ENCODE assay signal across 10 mouse cellular contexts in genomic region chr4:33747316-33747895, GRCm38 (mm10).
DNase-seq lines count a peak whose midpoint lies in the region; ATAC-seq and TF ChIP-seq lines count a peak whose summit lies in the region.
"Had no signal": no experiment of that assay in that cellular context is flagged by ENCODE, and none has a peak within 500 bp of the region (broad histone marks: within the 10 kb centered on the region; RNA-seq: fewer than 3 reads in every experiment).

No protein-coding gene starts in this region.

- no peak for TF ChIP-seq POLR2A in myocyte (IDR thresholded peaks at IDR 0.05; ENCODE audit: insufficient read length, low read depth)

- intact Hi-C loops in left cerebral cortex, postnatal 4 days (cut with DNase I) = no loop called here

- H3K4me3 ChIP-seq in lung, embryonic 14.5 days (ENCODE audit: low read depth, low read length) = no peak overlapping the region
- no peak overlapping the region for H3K4me3 ChIP-seq in kidney, embryonic 15.5 days (replicated peaks)
- no peak overlapping the region for H3K4me3 ChIP-seq in myocyte
- H3K4me3 ChIP-seq: hindbrain, embryonic 13.5 days; layer of hippocampus, adult 2 months had no signal

- H3K4me2 ChIP-seq in lung, embryonic 14.5 days = no peak overlapping the region
- no peak overlapping the region for H3K4me2 ChIP-seq in kidney, embryonic 15.5 days
- H3K4me2 ChIP-seq in myocyte (ENCODE audit: low read depth) = peak overlapping the region; percentile 22
- H3K4me2 ChIP-seq: hindbrain, embryonic 13.5 days had no signal

- H3K27ac ChIP-seq in lung, embryonic 14.5 days (ENCODE audit: low read depth) = no peak overlapping the region
- H3K27ac ChIP-seq in kidney, embryonic 15.5 days = 0 out of 2 replicates have a peak overlapping the region, but pooled peaks have one; percentile 18
- H3K27ac ChIP-seq: hindbrain, embryonic 13.5 days; layer of hippocampus, adult 2 months had no signal

- no peaks in the 10 kb centered on the region for H3K36me3 ChIP-seq in lung, embryonic 14.5 days (ENCODE audit: insufficient read depth)
- no peaks in the 10 kb centered on the region for H3K36me3 ChIP-seq in kidney, embryonic 15.5 days
- H3K36me3 ChIP-seq in myocyte (ENCODE audit: control insufficient read depth, insufficient read depth) = no peaks in the 10 kb centered on the region
- H3K36me3 ChIP-seq: hindbrain, embryonic 13.5 days had no signal

- H3K27me3 ChIP-seq in lung, embryonic 14.5 days (ENCODE audit: insufficient read depth, low read length) = no peaks in the 10 kb centered on the region
- H3K27me3 ChIP-seq in kidney, embryonic 15.5 days = no peaks in the 10 kb centered on the region
- H3K27me3 ChIP-seq in myocyte (ENCODE audit: control insufficient read depth, insufficient read depth, insufficient read length) = no peaks in the 10 kb centered on the region
- H3K27me3 ChIP-seq: hindbrain, embryonic 13.5 days had no signal

- no peaks in the 10 kb centered on the region for H3K79me2 ChIP-seq in myocyte (ENCODE audit: control insufficient read depth, insufficient read depth)

- DNase-seq in lung, embryonic 14.5 days = peak; percentile 76
- no peak for DNase-seq in lung, postnatal 25 days (ENCODE audit: low spot score)
- peak; percentile 10 for DNase-seq in gastrocnemius, postnatal 10 days
- no peak for DNase-seq in cerebellum, adult 9-11 months
- DNase-seq in left cerebral cortex, postnatal 4 days = no peak
- DNase-seq: cerebellum, postnatal 25 days had no signal

- no peak overlapping the region for H3K9ac ChIP-seq in lung, embryonic 14.5 days
- H3K9ac ChIP-seq in kidney, embryonic 15.5 days = no peak overlapping the region
- H3K9ac ChIP-seq: hindbrain, embryonic 13.5 days had no signal

- H3K9me3 ChIP-seq in lung, embryonic 14.5 days (ENCODE audit: low read depth, low read length) = no peaks in the 10 kb centered on the region
- H3K9me3 ChIP-seq in kidney, embryonic 15.5 days (replicated peaks) = no peaks in the 10 kb centered on the region
- H3K9me3 ChIP-seq: hindbrain, embryonic 13.5 days had no signal

- TF ChIP-seq CTCF in lung, embryonic 14.5 days (IDR thresholded peaks at IDR 0.05; ENCODE audit: low read depth) = no peak

- H3ac ChIP-seq in myocyte (ENCODE audit: control insufficient read depth, insufficient read length) = no peak overlapping the region

- WGBS in lung, embryonic 14.5 days = 55% methylated on average over 5 of the region's 5 CpGs
- WGBS in kidney, embryonic 15.5 days = 68% methylated on average over 5 of the region's 5 CpGs

- peak; percentile 54; the same call in 1 of the 2 replicates for ATAC-seq in lung, embryonic 14.5 days (ENCODE audit: insufficient read depth)
- no peak for ATAC-seq in kidney, embryonic 15.5 days (replicated peaks; ENCODE audit: low FRiP score)

- H3K4me1 ChIP-seq in lung, embryonic 14.5 days (ENCODE audit: insufficient read depth) = no peaks in the 10 kb centered on the region
- no peaks in the 10 kb centered on the region for H3K4me1 ChIP-seq in kidney, embryonic 15.5 days
- H3K4me1 ChIP-seq: hindbrain, embryonic 13.5 days had no signal

TF ChIP-seq in myocyte, 11 proteins besides CTCF, POLR2A, EP300 and RAD21:
- TF ChIP-seq POLR2AphosphoS2 (IDR thresholded peaks at IDR 0.05; ENCODE audit: insufficient read length, low read depth) = no peak
- TF ChIP-seq TCF3 (IDR thresholded peaks at IDR 0.05; ENCODE audit: insufficient read length, low read depth) = no peak
- no peak for TF ChIP-seq E2F4 (IDR thresholded peaks at IDR 0.05; ENCODE audit: insufficient read depth)
- TF ChIP-seq MYOD1 (IDR thresholded peaks at IDR 0.05; ENCODE audit: control insufficient read depth in 1 of 3, insufficient read length in 2 of 3, low read depth in 2 of 3) = no peak
- TF ChIP-seq REST (IDR thresholded peaks at IDR 0.05; ENCODE audit: insufficient read depth, insufficient read length) = no peak
- TF ChIP-seq SRF (IDR thresholded peaks at IDR 0.05; ENCODE audit: control insufficient read depth, insufficient read length, low read depth) = no peak
- no peak for TF ChIP-seq TCF12 (IDR thresholded peaks at IDR 0.05; ENCODE audit: insufficient read depth, poor library complexity, severe bottlenecking)
- TF ChIP-seq CEBPB (IDR thresholded peaks at IDR 0.05; ENCODE audit: insufficient read depth, poor library complexity, severe bottlenecking) = no peak
- no peak for TF ChIP-seq MYOG (IDR thresholded peaks at IDR 0.05; ENCODE audit: control insufficient read depth in 1 of 3, insufficient read depth in 1 of 3, insufficient read length in 2 of 3, low read depth in 2 of 3)
- TF ChIP-seq USF1 (IDR thresholded peaks at IDR 0.05; ENCODE audit: low read depth) = no peak
- no peak for TF ChIP-seq MAX (IDR thresholded peaks at IDR 0.05; ENCODE audit: low read depth)

Comparison
In these comparisons a context has a peak if more than half of its experiments do, and no peak if none do; other contexts are left out.
1. DNase-seq: peak in lung, embryonic 14.5 days (single experiment) and gastrocnemius, postnatal 10 days (single experiment); none in lung, postnatal 25 days (single experiment), cerebellum, adult 9-11 months (single experiment) and left cerebral cortex, postnatal 4 days (single experiment).